Mouse (Mus musculus): ENCODE measurements around the gene Csad.

- peak; percentile 54 for TF ChIP-seq CTCF (conservative IDR thresholded peaks at IDR 0.05; ENCODE audit: low read length)
- no peak for TF ChIP-seq POU5F1 (IDR thresholded peaks at IDR 0.05; ENCODE audit: borderline replicate concordance, low read length)
These were observed 40.4 kb downstream of the Csad start for GRCm38 (mm10) chr15:102163900-102164693.

Data from E14TG2a.4 (cell line).